Mouse (Mus musculus) liver, adult (tissue): ENCODE results near the gene Ltn1.

Source experiments
- GATA4 ChIP-seq: IDR thresholded peaks from 2 replicates; pipeline ENCODE4 v1.6.1; 2014; ENCODE audit warnings: mild to moderate bottlenecking, low read length; ENCODE audit not compliant: insufficient replicate concordance

Gene Ltn1

GRCm38 (mm10) chr16:87432033-87432814 lies at the start of gene Ltn1:
Ltn1 (minus strand) TSS chr16:87432612.
- no peak; the same call in 1 of the 2 replicates for TF ChIP-seq GATA4

GRCm38 (mm10) chr16:87470579-87470978 lies 38.2 kb upstream of the Ltn1 start:
- no peak for TF ChIP-seq GATA4

- TF ChIP-seq GATA4 = no peak
Measured at GRCm38 (mm10) chr16:87458752-87459151, 26.3 kb upstream of the Ltn1 start.

- no peak for TF ChIP-seq GATA4
Measured at GRCm38 (mm10) chr16:87455180-87455611, 22.8 kb upstream of the Ltn1 start.

GRCm38 (mm10) chr16:87454419-87455179 lies 22.2 kb upstream of the Ltn1 start, which contains the start of gene Usp16:
Usp16 (plus strand) TSS chr16:87454703.
- no peak for TF ChIP-seq GATA4

GRCm38 (mm10) chr16:87453226-87453625 lies 20.8 kb upstream of the Ltn1 start:
- no peak for TF ChIP-seq GATA4

GRCm38 (mm10) chr16:87445528-87445927 lies 13.1 kb upstream of the Ltn1 start:
- no peak for TF ChIP-seq GATA4

- TF ChIP-seq GATA4 = no peak
Measured at GRCm38 (mm10) chr16:87445110-87445509, 12.7 kb upstream of the Ltn1 start.

- TF ChIP-seq GATA4 = no peak
Measured at GRCm38 (mm10) chr16:87444071-87444470, 11.7 kb upstream of the Ltn1 start.

GRCm38 (mm10) chr16:87443245-87443644 lies 10.8 kb upstream of the Ltn1 start:
- TF ChIP-seq GATA4 = no peak

GRCm38 (mm10) chr16:87442291-87442690 lies 9.9 kb upstream of the Ltn1 start:
- no peak for TF ChIP-seq GATA4

- TF ChIP-seq GATA4 = no peak
Measured at GRCm38 (mm10) chr16:87441089-87441488, 8.7 kb upstream of the Ltn1 start.

GRCm38 (mm10) chr16:87440184-87440686 lies 7.8 kb upstream of the Ltn1 start, which contains the start of gene Rwdd2b:
Rwdd2b (minus strand) TSS chr16:87440573.
- no peak; the same call in 1 of the 2 replicates for TF ChIP-seq GATA4

GRCm38 (mm10) chr16:87438697-87439096 lies 6.3 kb upstream of the Ltn1 start:
- no peak for TF ChIP-seq GATA4

- TF ChIP-seq GATA4 = no peak
Measured at GRCm38 (mm10) chr16:87437096-87437495, 4.7 kb upstream of the Ltn1 start.
